Mouse (Mus musculus) heart, postnatal 0 days (tissue): ENCODE results near the gene Smyd3.

Source experiments
- CTCF ChIP-seq: IDR thresholded peaks from 2 replicates; pipeline ENCODE4 v1.5.1; 2016; ENCODE audit warnings: antibody characterized with exemption, control low read depth, low read depth
- EP300 ChIP-seq: IDR thresholded peaks from 2 replicates; pipeline ENCODE4 v1.6.1; 2016; ENCODE audit warnings: antibody characterized with exemption, low read depth

DNA sequence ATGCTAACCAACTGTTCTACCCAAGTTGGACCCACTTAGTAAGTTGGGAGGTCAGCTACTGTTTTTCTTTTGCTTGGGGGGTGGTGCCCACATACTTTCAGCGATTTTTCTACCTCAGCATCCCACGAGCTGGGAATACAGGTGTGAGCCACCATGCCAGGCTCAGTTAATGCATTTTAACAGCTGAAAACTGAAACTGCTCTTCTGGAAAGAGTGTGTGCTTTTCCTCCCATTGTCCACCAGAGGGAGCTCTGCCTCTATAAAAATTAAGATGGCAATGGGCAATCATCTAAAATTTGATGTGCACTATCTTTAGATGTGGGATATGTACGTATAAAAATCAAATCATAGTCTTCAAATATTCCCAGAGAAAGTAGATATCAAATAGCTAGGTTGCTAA, 15.3 kb downstream of the Smyd3 start:
- peak; percentile 75 for TF ChIP-seq CTCF
- TF ChIP-seq EP300 = no peak
